Mouse (Mus musculus) forebrain, embryonic 14.5 days (tissue): ENCODE data around the gene Zfp428. TPM values are rescaled to one million over a fixed set of nuclear protein-coding genes. Genes with fewer than 3 reads are reported as not detected.
"Not testable (repeated sequence)": the region's sequence is repeated elsewhere in the genome, so short reads cannot be mapped to it uniquely, and the experiment has no call there.

Source experiments
- ATAC-seq: fragments of 200-750 bp; cut with Nextera tagmentation; 2 replicates; pipeline ENCODE4 v1.8.0; 2017; ENCODE audit warnings: mild to moderate bottlenecking, moderate library complexity
- DNase-seq: peaks from one replicate; pipeline ENCODE4 v3.0.0-alpha.2; 2015; ENCODE audit warnings: low spot score
- H3K27ac ChIP-seq: fragments of 300-500 bp; sonication (generic); 2 replicates; pipeline ENCODE4 v1.5.1; 2014; ENCODE audit warnings: low read depth, mild to moderate bottlenecking, control low read depth, low read length, moderate library complexity
- H3K27me3 ChIP-seq: fragments of 300-500 bp; sonication (generic); replicated peaks from 2 replicates; pipeline ENCODE4 v1.6.1; 2014; ENCODE audit warnings: low read length, control low read depth, mixed read lengths; ENCODE audit not compliant: control insufficient read depth, insufficient read depth
- H3K36me3 ChIP-seq: fragments of 300-500 bp; sonication (generic); 2 replicates; pipeline ENCODE4 v1.6.1; 2014; ENCODE audit warnings: low read length, control low read depth; ENCODE audit not compliant: control insufficient read depth, insufficient read depth
- H3K4me1 ChIP-seq: fragments of 300-500 bp; sonication (generic); 2 replicates; pipeline ENCODE4 v1.6.1; 2014; ENCODE audit warnings: antibody characterized with exemption, low read length, control low read depth; ENCODE audit not compliant: control insufficient read depth, insufficient read depth
- H3K4me2 ChIP-seq: fragments of 300-500 bp; sonication (generic); 2 replicates; pipeline ENCODE4 v1.6.1; 2014; ENCODE audit warnings: mild to moderate bottlenecking, control low read depth, low read length
- H3K4me3 ChIP-seq: fragments of 300-500 bp; sonication (generic); 2 replicates; pipeline ENCODE4 v1.5.1; 2014; ENCODE audit warnings: low read depth, low read length, control low read depth
- H3K9ac ChIP-seq: fragments of 300-500 bp; sonication (generic); 2 replicates; pipeline ENCODE4 v1.6.1; 2014; ENCODE audit warnings: mild to moderate bottlenecking, low read length, control low read depth, moderate library complexity
- H3K9me3 ChIP-seq: fragments of 300-500 bp; sonication (generic); replicated peaks from 2 replicates; pipeline ENCODE4 v1.6.1; 2016; ENCODE audit warnings: low read length, control low read depth, mixed read lengths; ENCODE audit not compliant: control insufficient read depth
- WGBS: fragments of 180-500 bp; shearing (Covaris S2); extraction: QIAGEN DNeasy Blood & Tissue Kit; methylation state at CpG from one replicate; pipeline ENCODE4 v1.1.7; 2014; 5-methylcytosine and 5-hydroxymethylcytosine counted together
- polyA plus RNA-seq: library from polyadenylated mRNA; unstranded; fragments of >200 nt; fragmentation: Nextera tagmentation; extraction: Ambion mirVana; gene quantifications from 2 replicates; pipeline ENCODE4 v1.2.1, GENCODE M21; 2014

The Zfp428 gene
- polyA plus RNA-seq, 1 experiment from 2014 or later = 178 TPM

DNA sequence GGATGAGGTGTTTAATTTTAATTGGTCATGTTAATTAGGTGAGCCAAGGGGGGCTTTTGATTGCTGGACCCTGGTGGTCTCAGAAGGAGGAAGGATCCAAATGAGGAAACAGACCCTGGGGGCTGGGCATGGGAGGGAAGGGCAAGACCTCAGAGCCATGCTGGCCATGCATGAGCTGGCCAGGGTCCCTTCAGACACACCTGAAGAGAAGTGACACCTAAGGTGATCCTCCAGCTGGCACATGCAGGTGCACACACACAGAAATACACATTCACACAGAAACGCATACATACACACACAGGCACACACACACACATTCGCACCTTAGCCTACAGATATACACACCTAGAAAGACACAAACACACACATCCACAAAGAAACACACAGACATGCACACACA lies 27.1 kb upstream of the Zfp428 start:
- Histone ChIP-seq H3K4me3 (no peak overlapping the region), H3K27me3 (no peaks in the 10 kb centered on the region), H3K9me3 (no peaks in the 10 kb centered on the region), H3K27ac (no peak overlapping the region), H3K4me2 (no peak overlapping the region), H3K36me3 (no peaks in the 10 kb centered on the region), H3K9ac (no peak overlapping the region), H3K4me1 (peaks cover 18% of the 10 kb centered on the region)
- ATAC-seq (no peak), DNase-seq (no peak)
- 83% methylated on average over 2 of the region's 2 CpGs for WGBS

- H3K9me3 ChIP-seq = no peaks in the 10 kb centered on the region
- ATAC-seq = no peak
- peak overlapping the region; percentile 90 for H3K4me2 ChIP-seq
- peak overlapping the region; percentile 75 for H3K4me3 ChIP-seq
- no peaks in the 10 kb centered on the region for H3K27me3 ChIP-seq
- WGBS = 54% methylated on average over 18 of the region's 18 CpGs
- DNase-seq = peak; percentile 34
- no peak overlapping the region for H3K9ac ChIP-seq
- H3K27ac ChIP-seq = no peak overlapping the region
- no peaks in the 10 kb centered on the region for H3K36me3 ChIP-seq
- H3K4me1 ChIP-seq = peaks cover 20% of the 10 kb centered on the region
Measured at GRCm38 (mm10) chr7:24480121-24480941, 26.5 kb upstream of the Zfp428 start.

DNA sequence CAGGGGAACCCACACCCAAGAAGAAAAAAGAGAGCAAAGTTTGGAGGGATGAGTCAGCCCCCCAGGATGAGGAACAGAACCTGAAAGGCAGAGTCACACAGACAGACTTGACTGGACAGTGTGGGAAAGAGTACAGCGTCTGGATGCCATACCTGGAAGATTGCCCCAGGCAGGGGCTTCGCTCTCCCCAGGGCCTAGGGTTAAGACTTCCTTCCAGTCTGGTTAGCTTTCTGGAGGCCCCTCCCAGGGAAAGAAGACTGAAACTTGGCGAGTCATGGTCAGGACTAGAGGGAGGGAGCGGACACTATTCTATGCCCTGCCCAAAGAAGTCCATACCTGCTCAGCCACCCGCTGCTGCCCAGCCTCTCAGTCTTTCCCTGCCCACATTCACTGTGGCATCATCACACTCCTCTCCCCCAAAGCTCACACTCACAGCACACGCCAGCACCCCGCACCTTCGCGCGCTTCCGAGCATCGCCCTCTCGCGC lies 25.8 kb upstream of the Zfp428 start:
- WGBS = 11% methylated on average over 14 of the region's 14 CpGs
- H3K4me2 ChIP-seq = peak overlapping the region; percentile 90
- H3K27ac ChIP-seq = 0 out of 2 replicates have a peak overlapping the region, but pooled peaks have one; percentile 80
- peak; percentile 54 for ATAC-seq
- no peak for DNase-seq
- H3K27me3 ChIP-seq = no peaks in the 10 kb centered on the region
- H3K36me3 ChIP-seq = no peaks in the 10 kb centered on the region
- H3K4me3 ChIP-seq = peak overlapping the region; percentile 75
- peak overlapping the region; percentile 95 for H3K9ac ChIP-seq
- H3K4me1 ChIP-seq = peaks cover 27% of the 10 kb centered on the region
- H3K9me3 ChIP-seq = no peaks in the 10 kb centered on the region

DNA sequence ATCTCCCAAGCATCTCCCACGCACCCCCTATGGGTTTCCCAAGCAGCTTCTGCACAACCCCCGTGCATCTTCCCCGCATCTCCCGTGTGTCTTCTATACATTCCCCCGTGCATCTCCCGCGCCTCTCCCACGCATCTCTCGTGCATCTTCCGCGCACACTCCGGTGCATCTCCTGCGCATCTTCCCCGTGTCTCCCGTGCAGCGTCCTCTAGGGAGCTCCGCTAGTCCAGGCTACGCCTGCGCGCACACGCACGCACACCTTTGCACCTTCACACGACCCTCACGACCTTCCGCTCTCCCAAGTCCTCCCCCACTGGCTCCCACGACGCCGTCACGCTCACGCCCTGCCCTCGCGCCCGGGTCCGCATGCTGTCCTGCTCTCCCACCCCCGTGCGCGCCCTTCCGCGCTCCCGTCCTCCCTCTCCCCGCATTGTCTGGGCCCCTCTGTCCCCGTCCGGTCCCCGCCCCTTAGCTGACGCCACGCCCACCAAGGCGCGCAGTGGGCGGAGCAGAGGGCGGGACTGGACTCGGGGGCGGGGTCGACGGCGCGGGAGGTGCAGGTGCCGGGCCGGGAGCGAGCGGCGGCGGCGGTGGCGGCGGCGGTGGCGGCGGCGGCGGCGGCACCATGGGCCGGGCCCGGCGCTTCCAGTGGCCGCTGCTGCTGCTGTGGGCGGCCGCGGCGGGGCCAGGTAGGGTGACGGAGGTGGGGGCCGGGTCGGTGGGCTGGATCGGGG lies 25.2 kb upstream of the Zfp428 start, which contains the start of gene Cadm4:
TSS of gene Cadm4 (plus strand) at position 550 of the 734 bp plus-strand sequence.
- Histone ChIP-seq H3K4me1 (peaks cover 33% of the 10 kb centered on the region), H3K27me3 (no peaks in the 10 kb centered on the region), H3K9ac (peak within 1 kb of the TSS; percentile 95), H3K4me2 (peak within 1 kb of the TSS; percentile 90), H3K36me3 (no peaks in the 10 kb centered on the region), H3K4me3 (peak within 1 kb of the TSS; percentile 75), H3K27ac (peak within 1 kb of the TSS; percentile 80), H3K9me3 (no peaks in the 10 kb centered on the region)
- ATAC-seq (peak; percentile 89), DNase-seq (peak; percentile 91)
- under 1% methylated on average over 70 of the region's 83 CpGs for WGBS

- H3K4me3 ChIP-seq = peak overlapping the region; percentile 75
- DNase-seq (no peak), ATAC-seq (peak; percentile 32)
- peak overlapping the region; percentile 80 for H3K27ac ChIP-seq
- H3K27me3 ChIP-seq = no peaks in the 10 kb centered on the region
- H3K9me3 ChIP-seq = no peaks in the 10 kb centered on the region
- H3K36me3 ChIP-seq = no peaks in the 10 kb centered on the region
- 3% methylated on average over 8 of the region's 38 CpGs for WGBS
- H3K9ac ChIP-seq = peak overlapping the region; percentile 95
- peak overlapping the region; percentile 90 for H3K4me2 ChIP-seq
- H3K4me1 ChIP-seq = peaks cover 41% of the 10 kb centered on the region
Measured at GRCm38 (mm10) chr7:24482208-24483020, 24.4 kb upstream of the Zfp428 start.

DNA sequence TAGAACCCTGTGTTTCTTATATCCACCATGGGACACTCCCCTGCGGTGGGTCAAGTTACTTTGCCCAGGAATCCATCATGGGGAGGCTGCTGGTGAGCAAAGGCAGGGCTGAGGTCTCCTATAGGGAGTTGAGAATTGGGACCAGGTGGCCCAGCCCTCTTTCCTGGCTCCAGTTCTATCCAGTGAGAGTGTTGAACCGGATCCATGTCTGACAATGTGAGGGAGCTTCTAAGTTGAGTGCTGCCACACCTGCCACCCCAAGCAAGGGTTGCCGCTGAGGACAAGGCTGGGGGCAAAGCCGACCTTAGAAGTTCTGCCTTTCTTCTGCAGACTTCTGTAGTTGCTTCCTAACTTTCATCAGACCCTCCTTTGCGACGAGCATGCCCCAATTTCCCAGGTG lies 23.5 kb upstream of the Zfp428 start:
- WGBS = 55% methylated on average over 6 of the region's 6 CpGs
- not testable (repeated sequence) for H3K36me3 ChIP-seq, ATAC-seq, H3K27ac ChIP-seq, DNase-seq, H3K27me3 ChIP-seq, H3K9me3 ChIP-seq
- peak overlapping the region; percentile 90 for H3K4me2 ChIP-seq
- peaks cover 45% of the 10 kb centered on the region for H3K4me1 ChIP-seq
- H3K4me3 ChIP-seq = peak overlapping the region; percentile 75
- H3K9ac ChIP-seq = peak overlapping the region; percentile 95

GRCm38 (mm10) chr7:24485481-24485880 lies 21.3 kb upstream of the Zfp428 start:
- H3K4me2 ChIP-seq = peak overlapping the region; percentile 90
- no peaks in the 10 kb centered on the region for H3K36me3 ChIP-seq
- H3K4me1 ChIP-seq = peaks cover 41% of the 10 kb centered on the region
- 0 out of 2 replicates have a peak overlapping the region, but pooled peaks have one; percentile 26 for H3K4me3 ChIP-seq
- peak overlapping the region; percentile 84; the same call in 1 of the 2 replicates for H3K27ac ChIP-seq
- no peaks in the 10 kb centered on the region for H3K27me3 ChIP-seq
- H3K9ac ChIP-seq = peak overlapping the region; percentile 59
- ATAC-seq (no peak), DNase-seq (no peak)
- WGBS = 74% methylated on average over 9 of the region's 9 CpGs
- no peaks in the 10 kb centered on the region for H3K9me3 ChIP-seq

DNA sequence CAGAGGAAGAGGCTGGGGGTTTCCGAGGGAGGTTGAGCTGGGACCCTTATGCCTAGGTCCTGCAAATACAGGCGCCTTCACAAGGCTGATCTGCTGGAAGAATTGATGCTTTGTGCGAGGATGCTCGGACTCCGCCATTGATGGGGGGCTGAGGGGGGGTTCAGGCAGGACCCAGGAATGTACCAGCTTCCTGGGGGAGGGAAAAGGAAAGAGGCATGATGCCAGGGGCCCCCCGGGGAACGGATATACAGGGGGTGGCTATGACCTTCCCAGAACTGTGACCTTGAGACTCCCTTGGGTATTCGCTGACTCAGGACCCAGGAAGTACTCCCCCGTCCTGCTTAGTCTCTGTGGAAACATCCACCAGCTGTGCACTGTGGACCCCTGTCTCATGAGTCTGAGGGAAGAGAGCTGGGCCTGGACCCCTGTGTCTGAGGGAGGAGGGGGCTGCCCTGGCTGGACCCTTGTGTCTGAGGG lies 20.1 kb upstream of the Zfp428 start:
- Histone ChIP-seq H3K27me3 (no peaks in the 10 kb centered on the region), H3K9me3 (no peaks in the 10 kb centered on the region), H3K4me1 (peaks cover 38% of the 10 kb centered on the region), H3K9ac (peak overlapping the region; percentile 59), H3K27ac (peak overlapping the region; percentile 84), H3K4me3 (peak overlapping the region; percentile 26), H3K4me2 (peak overlapping the region; percentile 90), H3K36me3 (peaks cover 4% of the 10 kb centered on the region; the same call in 1 of the 2 replicates)
- DNase-seq (peak; percentile 53), ATAC-seq (peak; percentile 42)
- WGBS = 22% methylated on average over 9 of the region's 9 CpGs
